Mouse (Mus musculus): ENCODE measurements around the gene Gm15013. TPM values are rescaled to one million over a fixed set of nuclear protein-coding genes. Genes with fewer than 3 reads are reported as not detected.
"Not testable (repeated sequence)": the region's sequence is repeated elsewhere in the genome, so short reads cannot be mapped to it uniquely, and the experiment has no call there.

The Gm15013 gene
- polyA plus RNA-seq (2016; fragmentation: Nextera tagmentation; extraction: Ambion mirVana) = 0.27 and 0.39 TPM in 2 replicates

- no peaks in the 10 kb centered on the region for H3K4me1 ChIP-seq
- no peak for ATAC-seq (ENCODE audit: low FRiP score)
- no peak within 1 kb of the TSS for H3K4me3 ChIP-seq
- no peak within 1 kb of the TSS for H3K27ac ChIP-seq
- H3K36me3 ChIP-seq = no peaks in the 10 kb centered on the region
- 97% methylated on average over 8 of the region's 8 CpGs for WGBS
- H3K9me3 ChIP-seq (replicated peaks) = no peaks in the 10 kb centered on the region
- H3K9ac ChIP-seq = no peak within 1 kb of the TSS
- no peak within 1 kb of the TSS for H3K4me2 ChIP-seq (replicated peaks)
- H3K27me3 ChIP-seq = no peaks in the 10 kb centered on the region
Observed at GRCm38 (mm10) chrX:139714381-139714780, at the start of gene Gm15013. TSS of gene Gm15013 (minus strand) at chrX:139714481.

DNA sequence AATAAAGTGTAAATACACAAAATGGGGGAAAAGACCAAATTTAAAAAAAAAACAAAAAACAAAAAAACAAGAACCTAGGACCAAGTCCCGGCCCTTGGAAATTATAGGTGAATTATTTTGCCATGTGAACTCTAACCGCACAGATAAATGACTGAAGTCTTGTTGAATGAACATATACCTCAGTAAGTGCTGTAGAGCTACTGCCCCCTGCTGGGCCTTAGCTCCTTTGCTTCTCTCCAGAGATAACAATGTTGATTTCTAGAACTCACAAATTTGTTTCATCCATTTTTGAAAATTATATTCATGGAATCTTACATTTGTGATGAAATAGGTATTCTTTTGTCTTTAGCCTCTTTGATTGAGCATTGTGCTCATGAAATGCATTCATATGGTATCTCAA is 48.3 kb upstream of the Gm15013 start:
- H3K4me2 ChIP-seq (replicated peaks) = no peak overlapping the region
- H3K4me3 ChIP-seq = no peak overlapping the region
- WGBS = 85% methylated on average over 2 of the region's 2 CpGs
- H3K4me1 ChIP-seq = no peaks in the 10 kb centered on the region
- H3K9ac ChIP-seq = no peak overlapping the region
- H3K27me3 ChIP-seq = no peaks in the 10 kb centered on the region
- H3K27ac ChIP-seq = no peak overlapping the region
- ATAC-seq (ENCODE audit: low FRiP score) = no peak
- no peaks in the 10 kb centered on the region for H3K9me3 ChIP-seq (replicated peaks)
- no peaks in the 10 kb centered on the region for H3K36me3 ChIP-seq

- H3K36me3 ChIP-seq; H3K4me1 ChIP-seq; H3K9ac ChIP-seq; H3K27ac ChIP-seq; H3K27me3 ChIP-seq; ATAC-seq (ENCODE audit: low FRiP score); H3K4me2 ChIP-seq (replicated peaks); H3K4me3 ChIP-seq; H3K9me3 ChIP-seq (replicated peaks): not testable (repeated sequence)
- WGBS = 87% methylated on average over 3 of the region's 3 CpGs
Observed at GRCm38 (mm10) chrX:139758634-139759033, 44.4 kb upstream of the Gm15013 start.

GRCm38 (mm10) chrX:139751855-139752254 is 37.6 kb upstream of the Gm15013 start:
- H3K4me3 ChIP-seq = no peak overlapping the region
- H3K36me3 ChIP-seq = no peaks in the 10 kb centered on the region
- 0% methylated on average over 1 of the region's 1 CpGs for WGBS
- H3K4me2 ChIP-seq (replicated peaks) = no peak overlapping the region
- H3K9ac ChIP-seq = no peak overlapping the region
- no peaks in the 10 kb centered on the region for H3K9me3 ChIP-seq (replicated peaks)
- H3K27me3 ChIP-seq = no peaks in the 10 kb centered on the region
- no peaks in the 10 kb centered on the region for H3K4me1 ChIP-seq
- H3K27ac ChIP-seq = no peak overlapping the region
- ATAC-seq (ENCODE audit: low FRiP score) = no peak

- Histone ChIP-seq H3K27me3 (no peaks in the 10 kb centered on the region; the same call in 1 of the 2 replicates), H3K27ac (no peak overlapping the region), H3K9me3 (replicated peaks) (no peaks in the 10 kb centered on the region), H3K4me3 (no peak overlapping the region), H3K4me1 (no peaks in the 10 kb centered on the region), H3K36me3 (no peaks in the 10 kb centered on the region), H3K4me2 (replicated peaks) (no peak overlapping the region), H3K9ac (no peak overlapping the region)
- WGBS = 84% methylated on average over 5 of the region's 5 CpGs
- no peak for ATAC-seq (ENCODE audit: low FRiP score)
Observed at GRCm38 (mm10) chrX:139737066-139737465, 22.8 kb upstream of the Gm15013 start.

- Histone ChIP-seq H3K9me3 (replicated peaks) (no peaks in the 10 kb centered on the region), H3K27me3 (peaks cover 3% of the 10 kb centered on the region; the same call in 1 of the 2 replicates), H3K27ac (no peak overlapping the region), H3K4me2 (replicated peaks) (no peak overlapping the region), H3K36me3 (no peaks in the 10 kb centered on the region), H3K4me1 (no peaks in the 10 kb centered on the region), H3K4me3 (no peak overlapping the region), H3K9ac (no peak overlapping the region)
- 85% methylated on average over 3 of the region's 3 CpGs for WGBS
- no peak for ATAC-seq (ENCODE audit: low FRiP score)
Observed at GRCm38 (mm10) chrX:139730541-139730940, 16.3 kb upstream of the Gm15013 start.

DNA sequence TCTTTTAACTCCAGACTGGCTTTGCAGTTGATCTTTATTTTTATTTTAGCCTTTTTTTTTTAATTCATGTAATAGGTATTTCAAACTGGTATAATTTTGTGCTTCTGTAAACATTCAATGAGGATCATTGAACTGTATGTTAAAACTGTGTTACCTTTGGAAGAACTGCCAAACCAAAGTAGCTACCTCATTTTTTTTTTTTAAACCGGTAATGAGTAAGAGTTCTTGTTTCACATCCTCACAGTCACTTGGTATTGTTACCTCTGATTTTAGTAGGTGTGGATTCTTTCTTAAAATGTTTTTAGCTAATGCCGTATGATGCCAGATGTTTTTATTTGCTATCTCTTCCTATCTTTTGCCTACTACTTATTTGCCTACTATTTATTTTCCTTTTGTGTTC is 8.1 kb upstream of the Gm15013 start:
- Histone ChIP-seq H3K4me1 (no peaks in the 10 kb centered on the region), H3K27ac (no peak overlapping the region), H3K4me2 (replicated peaks) (no peak overlapping the region), H3K9me3 (replicated peaks) (no peaks in the 10 kb centered on the region), H3K4me3 (no peak overlapping the region), H3K9ac (no peak overlapping the region), H3K27me3 (0 out of 2 replicates have a peak, but pooled peaks cover 4% of the 10 kb centered on the region), H3K36me3 (no peaks in the 10 kb centered on the region)
- ATAC-seq (ENCODE audit: low FRiP score) = no peak
- 90% methylated on average over 2 of the region's 2 CpGs for WGBS

DNA sequence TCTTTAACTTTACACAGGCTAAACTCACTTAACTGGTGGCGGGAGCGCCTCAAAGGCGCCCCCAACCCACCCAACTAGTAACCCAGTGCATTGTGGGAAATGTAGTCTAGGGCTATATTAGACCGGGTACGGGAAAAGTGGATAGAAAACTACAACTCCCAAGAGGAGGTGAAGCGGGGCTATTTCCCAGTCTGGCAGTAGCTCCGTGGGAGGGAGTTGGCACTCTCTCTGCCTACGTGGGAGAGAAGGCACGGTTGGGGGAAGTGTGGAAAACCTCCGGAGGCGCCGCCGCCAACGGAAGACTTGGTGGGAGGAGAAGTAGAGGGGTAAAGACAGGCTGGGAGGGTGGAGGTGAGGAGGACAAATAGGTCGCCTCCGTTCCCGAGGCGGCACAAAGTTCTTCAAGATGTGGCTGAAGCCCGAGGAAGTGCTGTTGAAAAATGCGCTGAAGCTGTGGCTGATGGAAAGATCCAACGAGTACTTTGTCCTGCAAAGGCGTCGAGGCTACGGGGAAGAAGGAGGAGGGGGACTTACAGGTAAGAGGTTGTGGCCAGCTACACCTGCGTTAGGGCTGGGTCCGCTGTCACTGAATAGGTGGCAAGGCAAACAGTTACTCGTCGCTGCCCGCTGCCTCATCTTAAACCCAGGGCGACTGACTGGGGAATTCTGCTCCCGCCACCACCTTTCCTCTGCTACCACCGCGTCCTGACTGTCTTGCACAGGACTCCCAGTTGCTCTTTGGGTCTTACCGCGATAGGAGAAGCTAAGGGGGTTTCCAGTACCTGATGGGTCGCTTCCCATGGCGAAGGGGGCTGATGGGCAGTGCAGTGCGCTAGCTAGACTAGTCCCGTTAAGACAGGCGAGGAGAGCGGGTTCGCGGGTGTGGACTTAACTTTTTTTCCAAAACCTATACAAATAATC is 29.2 kb downstream of the Gm15013 start, which contains the start of gene Tbc1d8b:
Gene Tbc1d8b, plus strand, starts transcription at position 222 of the 921 bp plus-strand sequence.
- peaks cover 6% of the 10 kb centered on the region for H3K27me3 ChIP-seq
- H3K4me2 ChIP-seq (replicated peaks) = peak within 1 kb of the TSS; percentile 64
- WGBS = 20% methylated on average over 43 of the region's 43 CpGs
- H3K27ac ChIP-seq = no peak within 1 kb of the TSS
- no peaks in the 10 kb centered on the region for H3K9me3 ChIP-seq (replicated peaks)
- H3K4me3 ChIP-seq = peak within 1 kb of the TSS; percentile 47
- no peaks in the 10 kb centered on the region for H3K4me1 ChIP-seq
- H3K36me3 ChIP-seq = no peaks in the 10 kb centered on the region
- peak within 1 kb of the TSS; percentile 43 for H3K9ac ChIP-seq
- ATAC-seq (ENCODE audit: low FRiP score) = peak; percentile 99

GRCm38 (mm10) chrX:139684410-139684774 is 29.9 kb downstream of the Gm15013 start:
- Histone ChIP-seq H3K27me3 (peaks cover 6% of the 10 kb centered on the region), H3K4me3 (peak overlapping the region; percentile 47), H3K4me2 (replicated peaks) (peak overlapping the region; percentile 64), H3K27ac (no peak overlapping the region), H3K9ac (no peak overlapping the region), H3K36me3 (no peaks in the 10 kb centered on the region), H3K9me3 (replicated peaks) (no peaks in the 10 kb centered on the region), H3K4me1 (no peaks in the 10 kb centered on the region)
- no peak for ATAC-seq (ENCODE audit: low FRiP score)
- 27% methylated on average over 8 of the region's 8 CpGs for WGBS

- WGBS = 74% methylated on average over 2 of the region's 2 CpGs
- H3K4me2 ChIP-seq (replicated peaks) = no peak overlapping the region
Observed at GRCm38 (mm10) chrX:139665829-139666228, 48.5 kb downstream of the Gm15013 start.

More at GRCm38 (mm10) chrX:139665829-139666228, 48.5 kb downstream of the Gm15013 start:
- no peak overlapping the region for H3K27ac ChIP-seq
- H3K4me3 ChIP-seq = no peak overlapping the region
- H3K9ac ChIP-seq = no peak overlapping the region
- no peaks in the 10 kb centered on the region for H3K9me3 ChIP-seq (replicated peaks)
- no peak for ATAC-seq (ENCODE audit: low FRiP score)
- no peaks in the 10 kb centered on the region for H3K27me3 ChIP-seq
- H3K4me1 ChIP-seq = no peaks in the 10 kb centered on the region
- H3K36me3 ChIP-seq = no peaks in the 10 kb centered on the region
